Mouse (Mus musculus) ES-E14 (cell line): ENCODE measurements around the gene Nfkbib. TPM values are rescaled to one million over a fixed set of nuclear protein-coding genes. Genes with fewer than 3 reads are reported as not detected.

Experiments
- DNase-seq: peaks from one replicate; pipeline ENCODE4 v3.0.0-alpha.2; 2013; ENCODE audit warnings: low read depth, low spot score
- H3K27ac ChIP-seq: 2 replicates; pipeline ENCODE4 v1.5.1; 2012; ENCODE audit warnings: low read depth, mild to moderate bottlenecking, low read length, moderate library complexity, mixed read lengths; ENCODE audit not compliant: poor library complexity, insufficient read depth, severe bottlenecking
- H3K36me3 ChIP-seq: 2 replicates; pipeline ENCODE4 v1.6.1; 2012; ENCODE audit warnings: mild to moderate bottlenecking, low read length, moderate library complexity, mixed read lengths; ENCODE audit not compliant: control insufficient read depth, poor library complexity, insufficient read depth, severe bottlenecking
- H3K4me1 ChIP-seq, 2 experiments: fragments of 150-350 bp in 1 of 2; sonication (generic) in 1 of 2; 2 replicates each; pipeline ENCODE4 v1.6.1; 2012; ENCODE audit warnings: low read length in 2 of 2, mild to moderate bottlenecking in 1 of 2, mixed read lengths in 1 of 2; ENCODE audit not compliant: control insufficient read depth in 2 of 2, insufficient read depth in 2 of 2, poor library complexity in 1 of 2
- H3K4me3 ChIP-seq, 2 experiments: fragments of 150-350 bp in 1 of 2; sonication (generic) in 1 of 2; 2 replicates each; pipeline ENCODE4 v1.5.1; 2012; ENCODE audit warnings: low read length in 2 of 2, low read depth in 1 of 2, mild to moderate bottlenecking in 1 of 2, mixed read lengths in 1 of 2; ENCODE audit not compliant: insufficient read depth in 1 of 2, poor library complexity in 1 of 2, severe bottlenecking in 1 of 2
- H3K9ac ChIP-seq: 2 replicates; pipeline ENCODE4 v1.6.1; 2012; ENCODE audit warnings: low read depth, mild to moderate bottlenecking, low read length, mixed read lengths; ENCODE audit not compliant: poor library complexity, insufficient read depth, severe bottlenecking
- H3K9me3 ChIP-seq: fragments of 150-350 bp; sonication (generic); 2 replicates; pipeline ENCODE4 v1.6.1; 2012; ENCODE audit warnings: low read depth, mild to moderate bottlenecking, low read length; ENCODE audit not compliant: control insufficient read depth, insufficient read depth
- CHD2 ChIP-seq: IDR thresholded peaks from 2 replicates; pipeline ENCODE4 v1.6.1; 2014; ENCODE audit warnings: mild to moderate bottlenecking, low read depth, low read length, inconsistent platforms
- HCFC1 ChIP-seq: IDR thresholded peaks from 2 replicates; pipeline ENCODE4 v1.6.1; 2012; ENCODE audit warnings: low read length, inconsistent platforms, borderline replicate concordance; ENCODE audit not compliant: insufficient read depth
- MAFK ChIP-seq: IDR thresholded peaks from 2 replicates; pipeline ENCODE4 v1.6.1; 2014; ENCODE audit warnings: mild to moderate bottlenecking, low read depth, low read length, inconsistent platforms; ENCODE audit not compliant: insufficient read depth
- ZC3H11A ChIP-seq: IDR thresholded peaks from 2 replicates; pipeline ENCODE4 v1.6.1; 2012; ENCODE audit warnings: low read depth, mild to moderate bottlenecking, inconsistent platforms, low read length, borderline replicate concordance
- ZNF384 ChIP-seq: IDR thresholded peaks from 2 replicates; pipeline ENCODE4 v1.6.1; 2012; ENCODE audit warnings: low read depth, low read length, inconsistent platforms
- in situ Hi-C, 2 experiments: fragments of 600-800 bp; cut with MboI; formaldehyde crosslinking; loops; one replicate each; pipeline ENCODE4 v1.15.1; 2025; ENCODE audit warnings: low sequenced_read_pairs in 2 of 2, inconsistent platforms in 1 of 2; ENCODE audit not compliant: unreplicated experiment in 2 of 2
- total RNA-seq: library from RNA; depleted of rRNA; stranded (reverse); fragments of 300-350 nt; gene quantifications from 2 replicates; pipeline ENCODE4 v1.2.3, GENCODE M21; 2012

The Nfkbib gene
- total RNA-seq, 1 experiment, result 20.1 TPM

GRCm38 (mm10) chr7:28808221-28808941 is 41.1 kb upstream of the Nfkbib start, which contains the start of gene Hnrnpl:
TSS of gene Hnrnpl (plus strand) at chr7:28808541.
- DNase-seq, result no peak
- H3K36me3 ChIP-seq, result peaks cover 16% of the 10 kb centered on the region
- H3K9ac ChIP-seq, result peak within 1 kb of the TSS; percentile 97
- H3K4me3 ChIP-seq, result peak within 1 kb of the TSS; percentile 88 to 97
- in situ Hi-C loops, result no loop called here
- no peak for TF ChIP-seq ZC3H11A
- no peak for TF ChIP-seq HCFC1
- no peak for TF ChIP-seq MAFK
- TF ChIP-seq ZNF384, result no peak
- peak within 1 kb of the TSS; percentile 98 for H3K27ac ChIP-seq
- peaks cover 6 to 15% of the 10 kb centered on the region in 2 experiments for H3K4me1 ChIP-seq
- H3K9me3 ChIP-seq, result no peaks in the 10 kb centered on the region

DNA sequence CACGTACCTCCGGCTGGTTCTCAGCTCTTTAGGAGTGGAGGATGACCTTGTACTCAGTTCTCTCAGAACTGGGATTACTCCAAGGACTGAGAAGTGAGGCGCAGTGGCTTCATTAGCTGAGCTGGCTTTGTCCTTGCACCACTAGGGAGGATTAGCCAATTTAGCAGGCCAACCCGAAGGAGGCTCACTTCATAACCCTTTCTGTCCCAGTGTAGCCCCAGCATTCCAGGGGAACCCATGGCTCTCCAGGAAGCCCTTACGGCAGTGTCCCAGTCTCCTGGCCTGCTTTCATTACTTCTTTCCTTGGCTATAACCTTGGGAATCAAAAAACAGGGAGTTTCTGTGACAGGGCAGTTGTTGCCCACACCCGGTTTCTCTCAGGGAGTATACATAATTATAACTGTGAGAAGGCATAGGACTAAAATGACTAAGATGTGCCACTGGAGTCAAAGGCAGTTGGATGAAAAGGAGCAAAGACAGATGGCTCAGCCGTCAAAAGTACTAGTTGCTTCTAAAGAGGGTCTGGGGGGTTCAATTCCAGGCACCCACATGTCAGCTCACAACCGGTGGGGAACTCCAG is 40.4 kb upstream of the Nfkbib start:
- Histone ChIP-seq H3K27ac (peak overlapping the region; percentile 98; the same call in 1 of the 2 replicates), H3K4me1 (peaks cover 11 to 15% of the 10 kb centered on the region in 2 experiments), H3K9me3 (no peaks in the 10 kb centered on the region), H3K36me3 (peaks cover 9% of the 10 kb centered on the region), H3K4me3 (peak overlapping the region; percentile 88 to 97), H3K9ac (peak overlapping the region; percentile 97)
- DNase-seq, result no peak
- in situ Hi-C loops, result no loop called here
- TF ChIP-seq HCFC1 (no peak), ZNF384 (no peak), MAFK (no peak), CHD2 (no peak)

- no peaks in the 10 kb centered on the region for H3K9me3 ChIP-seq
- H3K4me3 ChIP-seq, result no peak overlapping the region
- no peak for DNase-seq
- peaks cover 15 to 16% of the 10 kb centered on the region in 2 experiments for H3K4me1 ChIP-seq
- H3K27ac ChIP-seq, result no peak overlapping the region
- TF ChIP-seq CHD2 (no peak), HCFC1 (no peak), ZC3H11A (no peak), ZNF384 (no peak), MAFK (no peak)
- in situ Hi-C loops, result no loop called here
- peaks cover 1% of the 10 kb centered on the region for H3K36me3 ChIP-seq
- H3K9ac ChIP-seq, result no peak overlapping the region
Observed at GRCm38 (mm10) chr7:28806869-28807268, 39.6 kb upstream of the Nfkbib start.

- Histone ChIP-seq H3K9me3 (no peaks in the 10 kb centered on the region), H3K9ac (no peak overlapping the region), H3K4me3 (no peak overlapping the region), H3K36me3 (peaks cover 5% of the 10 kb centered on the region), H3K4me1 (peaks cover 20% of the 10 kb centered on the region in 2 experiments), H3K27ac (peak overlapping the region; percentile 77; the same call in 1 of the 2 replicates)
- TF ChIP-seq ZNF384 (no peak), MAFK (no peak), ZC3H11A (no peak), CHD2 (no peak), HCFC1 (no peak)
- DNase-seq, result no peak
- in situ Hi-C loops, result no loop called here
Observed at GRCm38 (mm10) chr7:28803756-28804155, 36.4 kb upstream of the Nfkbib start.
